Mouse (Mus musculus) cerebellum, adult 9-10 months (tissue): ENCODE data around the gene Jup.

Experiments
- DNase-seq: peaks from one replicate; pipeline ENCODE4 v3.0.0; 2022

Jup gene

GRCm38 (mm10) chr11:100397600-100398389 lies at the start of gene Jup:
Jup (minus strand) TSS chr11:100397763.
- DNase-seq, result peak; percentile 100

- DNase-seq, result no peak
These were observed 45.1 kb upstream of the Jup start for GRCm38 (mm10) chr11:100442625-100443024.

GRCm38 (mm10) chr11:100441797-100442196 lies 44.2 kb upstream of the Jup start, which contains the start of the genes Nt5c3b and Klhl10:
Nt5c3b (minus strand) TSS chr11:100441808.
Klhl10 (plus strand) TSS chr11:100441917.
- no peak for DNase-seq

DNA sequence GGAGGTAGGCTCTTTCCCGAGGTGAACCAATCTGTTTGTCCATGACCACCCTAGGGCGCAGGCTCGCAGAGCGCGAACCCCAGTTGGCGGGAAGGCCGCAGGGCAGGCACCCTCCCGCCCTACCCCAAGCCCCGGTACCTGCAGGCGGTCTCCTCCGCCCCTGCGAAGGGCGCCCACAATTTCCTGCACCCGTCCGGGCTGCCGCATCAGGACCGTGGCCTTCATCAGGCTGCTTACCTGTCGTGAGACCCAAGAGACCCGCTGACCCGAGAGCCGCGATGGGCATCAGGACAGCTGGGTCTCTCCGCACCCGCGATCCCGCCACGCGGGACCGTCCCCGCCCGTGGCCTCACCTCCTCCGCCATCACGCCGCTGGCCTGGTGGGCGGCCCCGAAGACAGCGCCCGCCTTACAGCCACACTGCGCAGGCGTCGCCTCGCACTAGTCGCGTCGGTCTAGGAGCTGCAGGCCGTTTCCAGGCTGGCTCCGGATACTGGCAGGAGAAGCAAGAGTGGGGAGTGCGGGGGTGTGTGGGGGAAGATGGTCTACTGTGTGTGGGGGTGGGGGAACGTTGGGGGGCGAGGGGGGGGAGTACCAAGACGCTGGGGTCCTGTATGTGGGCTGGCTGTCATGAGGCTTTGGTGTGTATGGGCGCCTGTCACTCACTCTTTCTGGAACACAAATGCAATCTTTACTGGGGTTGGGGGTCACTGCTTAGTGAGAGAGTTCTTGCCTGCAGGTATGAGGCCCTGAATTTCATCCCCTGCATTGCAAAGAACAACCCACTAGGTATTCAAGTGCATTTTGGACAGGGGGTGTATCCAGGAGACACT lies 43.3 kb upstream of the Jup start:
- peak; percentile 84 for DNase-seq

- DNase-seq, result no peak
These were observed 40.3 kb upstream of the Jup start for GRCm38 (mm10) chr11:100437901-100438300.

- no peak for DNase-seq
These were observed 38.2 kb upstream of the Jup start for GRCm38 (mm10) chr11:100435678-100436246.

DNA sequence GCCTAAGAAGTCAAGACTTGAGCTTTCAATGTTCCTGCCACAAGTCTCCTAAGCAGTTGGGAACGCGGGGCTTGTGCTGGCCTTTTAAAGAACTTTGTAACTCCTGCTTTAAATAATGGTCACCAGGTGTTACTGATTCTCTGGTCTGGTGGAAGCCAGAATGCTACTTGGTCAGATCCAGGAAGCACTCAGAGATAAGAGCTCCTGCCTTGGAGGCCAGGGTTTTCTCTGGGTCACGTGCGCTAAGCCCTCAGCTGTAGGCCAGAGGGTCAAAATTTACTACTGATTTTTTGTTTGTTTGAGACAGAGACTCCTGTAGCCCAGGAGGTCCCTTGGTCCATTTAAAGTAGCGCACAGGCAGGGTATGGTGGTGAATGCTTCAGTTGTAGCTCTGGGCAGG lies 34.4 kb upstream of the Jup start:
- DNase-seq, result no peak

GRCm38 (mm10) chr11:100430052-100430451 lies 32.5 kb upstream of the Jup start:
- no peak for DNase-seq

DNA sequence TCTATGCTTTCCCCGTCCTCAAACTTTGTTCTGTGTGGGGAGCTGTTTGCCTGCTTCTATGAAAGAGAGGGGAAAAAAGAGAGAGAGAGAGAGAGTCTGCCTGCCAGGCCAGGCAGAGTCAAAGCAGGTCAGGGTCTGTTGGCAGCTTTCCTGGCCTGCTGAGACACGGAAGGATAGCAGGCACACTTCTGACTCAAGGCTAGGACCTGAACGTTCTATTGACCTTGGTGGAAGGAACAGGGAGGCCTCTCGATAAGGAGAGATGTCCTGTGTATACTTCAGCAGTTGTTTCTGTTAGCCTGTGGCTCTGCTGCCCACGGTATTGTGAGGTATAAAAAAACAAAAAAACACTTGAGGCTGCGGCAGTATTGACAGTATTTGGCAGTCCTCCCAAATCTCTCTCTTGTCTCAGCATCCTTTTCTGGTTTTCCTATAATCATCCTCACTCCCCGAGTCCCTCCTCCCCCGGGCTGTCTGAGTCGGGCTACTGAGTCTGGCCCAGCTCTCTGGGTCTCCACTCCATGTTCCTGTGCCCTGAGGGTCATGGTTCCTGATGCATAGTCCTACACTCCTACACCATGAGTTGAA lies 31.1 kb upstream of the Jup start:
- no peak for DNase-seq

DNA sequence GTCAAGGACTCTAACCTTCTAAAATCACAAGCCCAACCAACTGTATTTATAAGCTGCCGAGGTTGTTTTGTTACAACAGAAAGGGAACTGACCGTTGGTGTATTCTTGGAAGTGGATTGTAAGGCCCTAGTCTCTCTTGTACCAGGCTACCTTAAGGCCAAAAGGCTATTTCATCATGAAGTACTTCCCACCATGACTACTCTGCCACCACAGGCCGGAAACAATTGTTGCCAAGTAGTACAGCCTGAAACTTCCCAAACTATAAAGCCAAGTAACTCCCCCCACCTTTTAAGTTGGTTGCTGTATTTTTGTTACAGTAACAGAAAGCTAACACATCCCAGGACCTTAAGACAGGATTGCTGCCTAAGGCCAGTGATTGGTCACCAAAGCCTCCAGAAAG lies 29.3 kb upstream of the Jup start:
- DNase-seq, result no peak

DNA sequence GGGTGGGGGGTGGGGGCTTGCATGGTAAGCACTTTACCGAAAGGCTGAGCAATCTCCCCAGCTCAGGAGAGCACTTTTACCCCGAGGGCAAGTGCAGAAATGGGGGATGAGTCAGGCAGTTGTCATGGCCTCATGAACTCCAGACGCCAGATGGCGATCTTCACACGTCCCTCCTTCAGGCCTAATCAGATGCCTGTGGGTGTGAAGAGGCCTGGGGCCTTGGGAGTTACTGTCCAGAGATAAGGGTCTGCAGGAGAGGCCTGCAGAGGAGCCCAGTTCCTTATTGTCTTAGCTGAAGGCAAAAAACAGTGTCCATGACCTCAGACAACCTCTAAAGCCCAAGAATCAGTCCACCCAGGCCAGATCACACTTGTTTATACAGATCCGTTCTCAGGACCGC lies 28.3 kb upstream of the Jup start:
- DNase-seq, result peak; percentile 80

DNA sequence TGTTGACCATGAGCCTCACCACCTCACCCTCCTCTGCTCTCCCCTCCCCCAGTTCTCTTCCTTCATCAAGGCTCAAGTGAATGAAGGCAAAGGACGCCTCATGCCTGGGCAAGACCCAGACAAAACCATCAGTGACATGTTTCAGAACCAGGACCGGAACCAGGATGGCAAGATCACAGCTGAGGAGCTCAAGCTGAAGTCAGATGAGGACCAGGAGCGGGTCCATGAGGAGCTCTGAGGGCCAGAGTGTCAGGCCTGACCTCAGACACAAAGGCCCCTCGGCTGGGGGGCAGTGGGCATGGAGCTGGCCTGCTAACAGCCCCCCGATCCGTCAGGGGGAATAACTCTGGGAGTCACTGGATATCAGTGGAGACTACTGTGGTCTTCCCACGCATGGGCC lies 26.3 kb upstream of the Jup start:
- no peak for DNase-seq

DNA sequence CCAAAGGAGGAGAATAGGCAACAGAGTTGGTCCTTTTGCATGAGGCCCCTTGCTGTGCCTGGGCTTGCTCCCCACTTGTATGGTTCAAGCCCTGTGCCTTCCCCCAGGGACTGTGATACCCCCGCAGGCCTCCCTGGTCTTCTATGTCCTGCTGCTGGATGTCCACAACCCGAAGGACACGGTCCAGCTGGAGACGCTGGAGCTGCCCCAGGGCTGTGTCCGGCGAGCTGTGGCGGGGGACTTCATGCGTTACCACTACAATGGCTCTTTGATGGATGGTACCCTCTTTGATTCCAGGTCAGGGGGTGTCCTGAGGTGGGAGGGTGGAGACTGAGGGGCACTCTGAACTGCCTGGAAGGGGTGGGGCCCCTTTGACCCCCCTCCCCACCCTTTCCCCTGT lies 24.0 kb upstream of the Jup start:
- DNase-seq, result no peak

DNA sequence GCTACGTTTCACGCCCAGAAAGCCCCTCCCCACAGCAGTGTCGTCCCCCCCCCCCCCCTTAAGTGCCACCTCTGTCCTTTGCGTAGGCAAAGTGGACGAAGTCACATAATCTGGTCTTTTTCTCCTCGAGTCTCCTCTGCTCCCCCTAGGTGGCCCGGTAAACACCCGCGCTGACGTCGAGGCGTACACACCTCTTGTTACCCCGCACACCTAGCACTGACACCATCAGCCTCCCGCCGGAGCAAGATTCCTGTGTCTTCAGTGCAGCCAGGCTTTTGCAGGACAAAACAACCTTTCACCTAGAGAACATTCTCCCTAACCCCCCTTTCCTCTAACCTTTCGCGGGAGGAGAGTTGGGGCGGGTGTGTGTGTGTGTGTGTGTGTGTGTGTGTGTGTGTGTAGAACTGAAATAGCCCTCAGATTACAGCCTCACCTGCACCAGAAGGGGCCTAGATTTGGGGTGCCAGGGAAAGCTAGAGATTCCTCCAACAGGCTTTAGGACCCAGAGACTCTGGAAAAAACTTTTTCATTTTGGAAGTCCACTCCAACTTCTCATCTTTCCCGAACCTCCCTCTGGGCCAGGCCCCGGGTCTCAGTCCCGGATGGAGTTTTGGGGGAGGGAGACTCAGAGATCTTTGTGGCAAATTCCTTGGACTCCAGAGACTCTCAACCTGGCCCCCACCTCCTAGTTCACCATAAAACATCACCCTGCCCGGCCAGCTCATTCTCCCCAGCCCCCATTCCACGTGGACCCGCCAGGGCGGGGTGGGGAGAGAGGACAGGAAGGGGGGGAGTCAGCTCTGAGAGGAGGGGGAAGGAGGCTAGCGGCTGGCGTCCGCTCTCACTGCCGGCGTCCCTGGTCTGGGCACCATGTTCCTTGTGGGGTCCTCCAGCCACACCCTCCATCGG lies 17.6 kb upstream of the Jup start, which contains the start of gene Fkbp10:
Fkbp10 (plus strand) TSS at position 784 of the 909 bp plus-strand sequence.
- peak; percentile 43 for DNase-seq

DNA sequence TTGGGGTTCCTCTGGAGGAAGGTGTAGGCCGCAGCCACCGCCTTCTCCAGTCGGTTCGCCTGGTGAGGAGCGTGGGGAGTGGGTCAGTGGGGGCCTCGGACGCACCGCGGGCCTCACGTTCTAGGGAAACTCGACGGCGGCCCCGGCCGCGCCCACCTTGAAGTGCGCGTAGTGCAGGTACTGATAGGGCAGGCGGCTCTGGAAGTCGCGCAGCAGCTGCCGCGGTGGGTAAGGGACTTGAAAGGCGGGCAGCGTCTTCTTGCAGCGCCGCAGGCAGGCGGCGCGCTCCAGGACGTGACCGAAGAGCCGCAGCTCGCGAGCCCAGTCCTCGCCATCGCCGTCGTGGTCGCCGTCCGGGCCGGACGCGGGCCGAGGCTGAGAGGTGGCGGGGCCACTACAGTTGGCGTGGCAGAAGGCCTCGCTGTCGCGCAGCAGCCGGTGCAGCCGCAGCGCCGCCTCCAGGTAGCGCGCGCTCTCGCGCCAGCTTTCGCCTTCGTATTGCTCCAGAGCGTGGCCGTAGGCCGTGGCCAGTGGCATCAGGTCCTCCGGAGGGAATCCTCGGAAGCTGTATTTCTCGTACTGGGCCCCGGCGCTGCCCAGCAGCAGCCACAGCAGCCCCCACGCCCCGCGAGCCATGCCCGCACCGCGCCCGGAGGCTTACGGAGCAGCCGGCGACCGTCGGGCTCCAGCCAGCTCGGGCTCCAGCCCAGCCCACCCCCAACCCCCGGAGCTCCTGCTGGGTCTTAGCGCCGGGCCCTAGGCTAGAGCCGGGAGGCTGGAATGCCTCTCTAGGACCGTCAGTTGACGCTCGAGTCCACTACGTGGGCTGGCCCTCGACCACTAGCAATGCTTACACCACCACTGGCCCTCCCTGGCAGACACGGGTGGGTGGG lies 16.7 kb upstream of the Jup start, which contains the start of gene P3h4:
P3h4 (minus strand) TSS at position 816 of the 893 bp plus-strand sequence.
- DNase-seq, result peak; percentile 89

- DNase-seq, result peak; percentile 41
These were observed 16.0 kb upstream of the Jup start for GRCm38 (mm10) chr11:100413541-100413940.

DNA sequence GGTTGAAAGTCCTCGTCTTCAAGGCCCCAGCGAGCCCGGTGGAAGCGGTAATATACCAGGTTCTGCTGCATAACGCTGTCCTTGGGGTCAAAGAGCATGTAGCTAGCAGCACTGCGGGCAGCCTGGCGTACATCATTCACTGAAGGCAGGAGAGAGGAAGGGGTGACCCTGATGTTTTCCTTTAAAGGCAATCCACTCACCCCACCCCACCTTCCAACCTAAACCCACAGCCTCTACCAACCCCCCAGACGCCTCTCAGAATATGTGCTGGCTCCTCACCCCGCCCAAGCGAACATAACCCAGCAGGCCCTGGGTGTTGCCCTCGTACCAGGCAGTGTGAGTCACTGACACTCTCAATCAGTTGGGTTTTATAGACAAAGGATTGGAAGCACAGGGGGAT lies 14.2 kb upstream of the Jup start:
- DNase-seq, result peak; percentile 41

GRCm38 (mm10) chr11:100409686-100410085 lies 12.1 kb upstream of the Jup start:
- peak; percentile 66 for DNase-seq

DNA sequence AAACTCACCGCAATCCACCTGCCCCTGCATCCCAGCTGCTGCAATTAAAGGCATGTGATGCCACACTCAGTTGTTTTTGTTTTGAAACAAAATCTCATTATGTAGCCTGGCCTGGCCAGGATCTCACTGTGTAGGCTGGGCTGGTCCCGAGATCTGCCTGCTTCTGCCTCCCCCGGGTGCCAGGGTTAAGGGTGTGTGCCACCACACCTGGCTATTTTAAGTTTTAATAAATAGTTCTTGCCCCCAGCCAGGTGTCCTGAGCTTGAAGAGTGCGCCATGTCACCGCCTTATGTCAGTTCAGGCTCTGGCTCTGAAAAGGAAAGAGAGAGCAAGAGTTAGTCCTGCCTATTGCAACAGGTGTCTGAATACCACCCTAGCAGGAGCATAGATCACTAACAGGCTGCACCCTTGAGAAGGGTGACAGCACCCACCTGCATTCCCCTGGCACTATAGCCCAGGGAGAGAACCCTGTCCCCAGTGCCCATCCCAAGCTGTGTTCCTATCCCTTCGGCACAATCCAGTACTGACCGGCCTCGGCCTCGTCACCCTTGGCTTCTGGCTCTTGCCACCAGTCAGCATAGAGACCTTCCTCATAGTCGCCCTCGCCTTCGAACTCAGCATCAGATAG lies 11.4 kb upstream of the Jup start:
- DNase-seq, result peak; percentile 52
